Mouse (Mus musculus) erythroblast, embryonic 14.5 days (primary cell): ENCODE data around the gene Ceacam10.

Experiments
- GATA1 ChIP-seq: IDR thresholded peaks from 2 replicates; pipeline ENCODE4 v1.6.1; 2012; ENCODE audit warnings: low read length, inconsistent platforms, mixed read lengths
- TAL1 ChIP-seq: IDR thresholded peaks from 3 replicates; pipeline ENCODE4 v1.6.1; 2012; ENCODE audit warnings: low read length, inconsistent platforms, mixed read lengths

DNA sequence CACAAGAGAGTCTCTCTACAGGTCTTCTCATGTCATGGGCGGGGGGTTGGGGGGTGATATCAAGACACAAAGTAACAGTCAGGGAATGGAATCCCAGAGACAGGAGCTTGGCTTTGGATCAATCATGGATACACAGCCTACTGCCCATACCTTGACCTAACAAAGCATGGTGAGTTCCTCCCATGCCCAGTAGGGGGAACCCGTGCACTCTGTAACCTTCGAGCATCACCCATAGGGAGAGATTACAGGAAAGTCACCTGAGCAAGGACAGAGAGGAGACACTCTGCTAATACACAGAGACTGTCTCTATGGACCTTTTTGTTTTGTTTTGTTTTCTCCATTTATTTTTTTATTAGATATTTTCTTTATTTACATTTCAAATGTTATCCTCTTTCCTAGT, 40.5 kb downstream of the Ceacam10 start:
- TF ChIP-seq GATA1 (no peak; the same call in 1 of the 2 replicates), TAL1 (no peak)
